Mouse (Mus musculus) bone marrow, adult 2 months (tissue): ENCODE data around the gene Dus1l.

Experiments used
- CTCF ChIP-seq: fragments of 200-500 bp; IDR thresholded peaks from 2 replicates; pipeline ENCODE4 v1.5.1; 2011; ENCODE audit warnings: low read length, control low read depth; ENCODE audit not compliant: control insufficient read depth, insufficient read depth
- POLR2A ChIP-seq: fragments of 200-500 bp; IDR thresholded peaks from 2 replicates; pipeline ENCODE4 v1.6.1; 2011; ENCODE audit warnings: low read depth, mild to moderate bottlenecking, control low read depth, low read length, borderline replicate concordance; ENCODE audit not compliant: control insufficient read depth

DNA sequence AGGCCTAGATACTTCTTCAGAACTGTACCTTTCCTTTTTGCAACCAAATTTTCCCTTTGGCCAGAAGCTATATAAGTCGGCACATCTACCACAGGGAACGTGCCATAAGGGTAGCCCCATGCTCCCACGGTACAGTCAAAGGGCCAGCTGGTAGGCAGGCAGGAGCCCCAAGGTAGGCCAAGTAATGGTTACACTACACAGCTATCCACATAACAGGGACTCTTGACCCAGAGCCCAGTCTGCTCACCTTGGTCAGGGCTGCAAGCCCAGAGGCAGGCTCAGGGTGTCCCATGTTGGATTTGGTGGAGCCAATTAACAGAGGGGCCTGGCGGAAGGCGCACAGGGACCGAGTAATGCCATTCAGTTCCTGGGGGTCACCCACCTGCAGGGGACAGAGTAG is 23.4 kb upstream of the Dus1l start:
- no peak for TF ChIP-seq POLR2A
- no peak for TF ChIP-seq CTCF
